Mouse (Mus musculus): ENCODE measurements at regions not wholly inside any gene's neighbourhood (a gene's known extent, or its start where the extent isn't known, plus 50 kb on each side); places are given as distances from the start of the nearest gene placed in this dataset.

DNA sequence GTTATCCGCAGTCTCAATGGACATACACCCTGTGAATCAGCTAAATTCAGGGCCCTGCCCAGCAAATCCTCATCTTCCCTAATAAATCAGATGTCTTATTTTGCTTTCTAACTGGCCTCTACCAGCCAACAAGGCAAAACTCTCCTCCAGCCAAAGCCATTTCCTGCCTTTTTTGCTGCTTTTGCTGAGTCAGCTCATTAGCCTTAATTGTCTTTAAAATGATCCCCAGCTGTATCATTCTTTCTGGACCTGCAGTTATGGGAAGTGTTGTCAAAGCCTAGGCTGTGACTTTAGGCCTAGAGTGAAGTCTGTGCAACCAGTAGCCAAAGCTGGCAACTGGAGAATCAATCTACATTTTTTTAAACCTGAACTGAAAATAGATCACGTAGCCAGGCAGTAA is 81.4 kb downstream of the Mtpn start:
- 85% methylated on average over 2 of the region's 2 CpGs for WGBS
- H3K4me1 ChIP-seq, result no peaks in the 10 kb centered on the region
- no peak overlapping the region for H3K27ac ChIP-seq
- H3K4me3 ChIP-seq (replicated peaks), result no peak overlapping the region
- H3K9me3 ChIP-seq, result no peaks in the 10 kb centered on the region
- H3K27me3 ChIP-seq (replicated peaks), result no peaks in the 10 kb centered on the region
- H3K4me2 ChIP-seq, result no peak overlapping the region
- H3K9ac ChIP-seq, result no peak overlapping the region
- no peaks in the 10 kb centered on the region for H3K36me3 ChIP-seq
- ATAC-seq (ENCODE audit: insufficient read depth, low FRiP score, low read depth), result no peak

DNA sequence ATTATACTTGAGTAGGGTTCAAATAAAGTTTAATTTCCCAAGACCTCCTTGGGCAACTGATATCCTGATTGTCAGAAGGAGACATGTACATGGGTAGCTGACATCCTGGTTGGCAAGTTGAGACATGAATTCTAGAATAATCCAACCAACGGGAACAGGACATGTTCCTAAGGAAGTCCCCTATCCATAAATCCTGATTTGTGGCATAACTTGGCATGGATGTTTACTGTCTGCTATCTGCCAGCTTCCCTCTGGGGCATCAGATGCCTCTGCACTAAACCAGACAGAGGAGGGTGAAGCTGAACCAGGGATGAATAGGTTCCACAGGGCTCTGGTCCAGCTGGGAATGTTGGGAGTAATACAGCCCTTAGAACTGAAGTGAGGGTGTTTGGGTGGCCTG is 94.7 kb downstream of the Mtpn start:
- no peak for ATAC-seq (ENCODE audit: insufficient read depth, low FRiP score, low read depth)

DNA sequence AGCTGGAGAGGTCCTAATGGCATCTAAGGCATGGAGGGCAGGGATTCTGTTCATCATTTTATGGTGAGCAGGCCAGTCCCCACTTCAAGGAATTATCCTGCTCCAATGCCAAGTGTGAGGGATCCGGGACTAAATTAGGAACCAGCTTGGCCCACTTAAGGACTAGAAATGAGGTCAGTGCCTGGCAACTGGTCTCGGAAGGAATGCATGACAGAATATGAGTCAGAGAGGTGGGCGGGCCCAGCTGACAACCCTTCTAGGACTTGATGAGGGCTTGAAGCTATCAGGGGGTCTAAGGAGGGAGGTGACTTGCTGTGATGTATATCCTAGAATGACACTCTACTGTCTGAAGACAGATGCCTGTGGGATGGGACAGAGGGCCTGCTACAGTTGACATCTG is 100.4 kb upstream of the Fam180a start:
- no peak overlapping the region for H3K27ac ChIP-seq
- H3K9ac ChIP-seq, result no peak overlapping the region
- no peaks in the 10 kb centered on the region for H3K27me3 ChIP-seq (replicated peaks)
- no peak for ATAC-seq (ENCODE audit: insufficient read depth, low FRiP score, low read depth)
- no peaks in the 10 kb centered on the region for H3K36me3 ChIP-seq
- 70% methylated on average over 3 of the region's 3 CpGs for WGBS
- H3K9me3 ChIP-seq, result no peaks in the 10 kb centered on the region
- H3K4me3 ChIP-seq (replicated peaks), result no peak overlapping the region
- H3K4me1 ChIP-seq, result no peaks in the 10 kb centered on the region
- H3K4me2 ChIP-seq, result no peak overlapping the region

More for the DNA sequence above, 94.7 kb downstream of the Mtpn start:
- Histone ChIP-seq H3K9ac (no peak overlapping the region), H3K9me3 (no peaks in the 10 kb centered on the region), H3K4me3 (replicated peaks) (no peak overlapping the region), H3K4me2 (no peak overlapping the region), H3K4me1 (no peaks in the 10 kb centered on the region), H3K36me3 (no peaks in the 10 kb centered on the region), H3K27me3 (replicated peaks) (no peaks in the 10 kb centered on the region), H3K27ac (no peak overlapping the region)
- WGBS, result 82% methylated on average over 1 of the region's 1 CpGs

DNA sequence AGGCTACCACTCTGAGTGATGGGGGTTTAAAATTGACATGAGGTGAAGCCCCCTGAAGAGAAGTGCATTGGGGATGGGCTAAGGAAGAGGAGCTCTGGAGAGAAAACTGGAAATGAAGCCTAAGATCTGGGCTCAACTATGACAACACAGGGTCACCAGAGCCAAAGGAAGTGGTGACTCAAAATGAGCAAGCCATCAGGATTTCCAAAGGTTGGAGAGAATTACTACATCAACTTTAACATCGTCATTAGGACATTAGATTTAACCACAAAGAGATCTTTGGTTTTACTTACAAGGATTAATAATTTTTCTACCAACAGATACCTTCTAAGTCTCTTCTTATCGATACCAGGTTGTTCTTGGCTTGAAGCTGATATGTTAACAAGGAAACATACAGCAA is 98.6 kb upstream of the Fam180a start:
- H3K4me1 ChIP-seq, result no peaks in the 10 kb centered on the region
- WGBS, result 79% methylated on average over 2 of the region's 2 CpGs
- ATAC-seq (ENCODE audit: insufficient read depth, low FRiP score, low read depth), result no peak

DNA sequence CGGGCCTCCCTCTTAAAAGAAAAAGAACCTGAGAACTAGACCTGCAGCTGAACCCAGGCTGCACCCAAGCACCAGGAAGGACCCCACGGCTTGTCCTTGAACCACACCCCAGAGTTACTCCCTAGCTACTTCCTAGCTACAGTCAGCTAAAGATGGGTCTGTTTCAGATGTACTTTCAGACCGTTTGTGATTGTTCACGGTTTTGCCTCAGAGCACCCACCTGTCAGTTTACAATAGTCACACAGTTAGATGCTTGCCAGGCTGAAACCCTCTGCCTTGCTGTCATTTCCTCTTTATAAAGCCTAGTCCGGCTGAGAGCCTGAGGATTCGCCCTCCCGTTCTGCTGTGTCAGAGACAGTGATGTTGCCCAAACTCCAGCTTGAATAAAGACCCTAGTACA is 95.0 kb upstream of the Fam180a start:
- Histone ChIP-seq H3K36me3 (no peaks in the 10 kb centered on the region), H3K4me2 (no peak overlapping the region), H3K9ac (no peak overlapping the region), H3K27me3 (replicated peaks) (no peaks in the 10 kb centered on the region), H3K9me3 (no peaks in the 10 kb centered on the region), H3K4me1 (no peaks in the 10 kb centered on the region), H3K4me3 (replicated peaks) (no peak overlapping the region), H3K27ac (no peak overlapping the region)
- 78% methylated on average over 7 of the region's 7 CpGs for WGBS
- no peak for ATAC-seq (ENCODE audit: insufficient read depth, low FRiP score, low read depth)

More for the DNA sequence above, 98.6 kb upstream of the Fam180a start:
- H3K4me3 ChIP-seq (replicated peaks), result no peak overlapping the region
- H3K36me3 ChIP-seq, result no peaks in the 10 kb centered on the region
- no peak overlapping the region for H3K9ac ChIP-seq
- no peaks in the 10 kb centered on the region for H3K9me3 ChIP-seq
- no peak overlapping the region for H3K27ac ChIP-seq
- H3K27me3 ChIP-seq (replicated peaks), result no peaks in the 10 kb centered on the region
- H3K4me2 ChIP-seq, result no peak overlapping the region

DNA sequence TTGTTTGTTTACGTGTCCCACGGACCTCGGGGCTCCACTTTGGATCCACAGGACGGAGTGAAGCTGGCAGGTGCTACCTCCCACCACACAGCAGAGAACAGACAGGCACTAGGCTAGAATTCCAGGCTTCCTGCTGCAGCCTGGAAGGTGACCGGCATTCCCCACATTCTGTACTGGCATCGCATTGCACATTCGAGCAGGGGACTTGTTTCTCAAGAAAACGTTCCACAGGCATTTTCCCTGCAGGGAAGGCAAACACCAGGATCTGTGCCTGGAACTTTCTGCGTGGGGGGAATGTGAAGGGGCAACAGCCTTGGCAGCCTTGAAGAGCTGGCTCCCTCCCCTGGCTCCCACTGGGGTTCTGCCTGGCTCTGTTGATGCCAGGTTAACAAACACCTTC is 79.1 kb upstream of the Fam180a start:
- ATAC-seq (ENCODE audit: insufficient read depth, low FRiP score, low read depth), result no peak; the same call in 1 of the 2 replicates
- Histone ChIP-seq H3K4me1 (no peaks in the 10 kb centered on the region), H3K4me2 (no peak overlapping the region), H3K27me3 (replicated peaks) (no peaks in the 10 kb centered on the region), H3K36me3 (no peaks in the 10 kb centered on the region), H3K9ac (no peak overlapping the region), H3K27ac (no peak overlapping the region), H3K9me3 (no peaks in the 10 kb centered on the region), H3K4me3 (replicated peaks) (no peak overlapping the region)
- WGBS, result 32% methylated on average over 9 of the region's 9 CpGs

DNA sequence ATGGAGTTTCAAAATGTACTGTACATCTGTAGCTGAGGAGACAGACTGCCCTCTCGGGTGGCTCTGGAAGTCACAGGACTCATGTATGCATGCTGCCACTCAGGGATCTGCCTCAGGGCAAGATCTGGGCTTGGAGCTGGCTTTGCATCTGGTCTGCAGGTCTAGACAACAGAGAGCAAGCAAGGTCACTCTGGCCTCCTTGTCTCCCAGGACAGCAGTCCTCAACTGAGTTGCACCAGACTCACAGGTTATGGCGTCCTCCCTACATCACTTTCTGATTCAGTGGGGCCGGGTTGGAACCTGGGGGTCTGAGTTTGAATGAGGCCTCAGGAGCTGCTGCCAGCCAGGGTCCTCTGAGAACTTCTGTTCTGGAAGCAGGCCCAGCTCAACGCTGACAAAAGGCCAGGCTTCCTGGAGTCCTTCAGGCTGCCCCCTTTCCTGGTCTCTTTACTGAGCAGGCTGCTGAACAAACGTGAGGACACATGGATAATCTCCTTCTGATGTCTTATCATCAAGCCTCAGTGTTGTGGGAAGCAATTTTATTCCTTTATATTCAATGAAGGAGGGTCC is 77.5 kb upstream of the Fam180a start:
- H3K36me3 ChIP-seq, result no peaks in the 10 kb centered on the region

DNA sequence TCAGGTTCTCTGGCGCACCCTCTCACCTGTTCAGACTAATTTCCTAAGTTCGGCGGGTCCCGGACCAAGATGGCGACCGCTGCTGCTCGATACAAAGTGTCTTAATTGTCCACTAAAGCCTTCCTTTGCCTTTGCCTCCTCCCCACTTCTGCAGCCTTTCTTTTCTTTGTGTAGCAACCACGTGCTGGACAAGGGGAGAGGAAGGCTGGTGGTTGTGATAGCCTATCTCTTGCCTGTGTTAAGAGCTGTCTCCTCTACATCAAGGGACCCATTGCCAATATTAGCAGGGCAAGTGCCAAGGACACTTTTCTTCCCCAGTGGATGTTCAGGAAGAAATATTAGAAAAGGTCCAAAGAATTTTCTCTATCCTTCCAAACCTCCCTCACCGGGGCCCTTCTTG is 69.8 kb upstream of the Fam180a start:
- Histone ChIP-seq H3K4me3 (replicated peaks) (no peak overlapping the region), H3K4me1 (no peaks in the 10 kb centered on the region), H3K9me3 (no peaks in the 10 kb centered on the region), H3K27ac (no peak overlapping the region), H3K9ac (no peak overlapping the region), H3K4me2 (no peak overlapping the region), H3K27me3 (replicated peaks) (no peaks in the 10 kb centered on the region), H3K36me3 (no peaks in the 10 kb centered on the region)
- 92% methylated on average over 7 of the region's 9 CpGs for WGBS
- ATAC-seq (ENCODE audit: insufficient read depth, low FRiP score, low read depth), result no peak

More for the DNA sequence above, 77.5 kb upstream of the Fam180a start:
- Histone ChIP-seq H3K4me3 (replicated peaks) (no peak overlapping the region), H3K4me2 (no peak overlapping the region), H3K9ac (no peak overlapping the region), H3K27me3 (replicated peaks) (no peaks in the 10 kb centered on the region), H3K4me1 (no peaks in the 10 kb centered on the region), H3K9me3 (no peaks in the 10 kb centered on the region), H3K27ac (no peak overlapping the region)
- WGBS, result 64% methylated on average over 5 of the region's 5 CpGs
- ATAC-seq (ENCODE audit: insufficient read depth, low FRiP score, low read depth), result no peak

DNA sequence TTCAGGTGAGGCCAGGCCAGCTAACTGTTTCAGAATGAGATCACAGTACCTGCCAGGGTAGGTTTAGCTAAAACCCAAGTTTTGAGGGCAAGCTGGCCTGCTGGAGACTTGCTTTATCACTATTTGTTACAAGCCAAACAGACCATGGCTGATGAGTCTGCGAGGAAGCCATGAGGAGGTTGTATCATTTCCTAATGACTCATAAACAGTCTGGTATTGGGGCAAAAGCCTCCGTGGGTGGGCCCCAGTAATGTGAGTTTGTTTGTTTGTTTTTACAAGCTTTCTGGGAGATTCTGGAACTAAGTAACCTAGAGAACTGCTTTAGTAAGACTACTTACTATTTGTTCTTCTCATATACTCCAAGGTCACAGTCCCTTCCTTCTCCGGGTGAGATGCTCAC is 62.9 kb upstream of the Fam180a start:
- H3K9me3 ChIP-seq, result no peaks in the 10 kb centered on the region
- no peaks in the 10 kb centered on the region for H3K27me3 ChIP-seq (replicated peaks)
- 63% methylated on average over 3 of the region's 3 CpGs for WGBS
- no peak for ATAC-seq (ENCODE audit: insufficient read depth, low FRiP score, low read depth)
- H3K36me3 ChIP-seq, result no peaks in the 10 kb centered on the region
- no peak overlapping the region for H3K27ac ChIP-seq
- H3K9ac ChIP-seq, result no peak overlapping the region
- H3K4me2 ChIP-seq, result no peak overlapping the region
- H3K4me3 ChIP-seq (replicated peaks), result no peak overlapping the region
- no peaks in the 10 kb centered on the region for H3K4me1 ChIP-seq

DNA sequence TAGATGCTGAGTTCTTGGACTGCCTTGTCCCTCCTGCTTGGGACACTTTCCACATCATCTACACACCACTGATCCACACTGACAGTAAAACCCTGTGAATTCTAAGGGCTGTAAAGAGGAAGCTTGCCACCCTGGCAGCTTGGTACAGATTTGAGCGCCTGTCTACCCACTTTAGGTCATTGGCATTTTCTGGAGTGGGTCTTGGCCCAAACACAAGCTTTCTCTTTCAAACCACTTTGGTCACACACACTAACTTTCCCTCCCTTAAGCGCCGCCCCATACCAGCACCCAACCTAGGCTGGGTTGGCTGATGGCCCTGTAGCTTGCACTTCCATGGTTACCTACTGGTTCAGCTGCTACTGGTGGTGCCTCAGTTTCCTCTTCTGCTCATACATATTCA is 55.6 kb upstream of the Fam180a start:
- no peaks in the 10 kb centered on the region for H3K27me3 ChIP-seq (replicated peaks)
- no peak overlapping the region for H3K9ac ChIP-seq
- peaks cover 11% of the 10 kb centered on the region for H3K4me1 ChIP-seq
- no peaks in the 10 kb centered on the region for H3K36me3 ChIP-seq
- 89% methylated on average over 3 of the region's 3 CpGs for WGBS
- ATAC-seq (ENCODE audit: insufficient read depth, low FRiP score, low read depth), result no peak
- H3K9me3 ChIP-seq, result no peaks in the 10 kb centered on the region
- H3K4me2 ChIP-seq, result no peak overlapping the region
- no peak overlapping the region for H3K4me3 ChIP-seq (replicated peaks)
- H3K27ac ChIP-seq, result no peak overlapping the region

DNA sequence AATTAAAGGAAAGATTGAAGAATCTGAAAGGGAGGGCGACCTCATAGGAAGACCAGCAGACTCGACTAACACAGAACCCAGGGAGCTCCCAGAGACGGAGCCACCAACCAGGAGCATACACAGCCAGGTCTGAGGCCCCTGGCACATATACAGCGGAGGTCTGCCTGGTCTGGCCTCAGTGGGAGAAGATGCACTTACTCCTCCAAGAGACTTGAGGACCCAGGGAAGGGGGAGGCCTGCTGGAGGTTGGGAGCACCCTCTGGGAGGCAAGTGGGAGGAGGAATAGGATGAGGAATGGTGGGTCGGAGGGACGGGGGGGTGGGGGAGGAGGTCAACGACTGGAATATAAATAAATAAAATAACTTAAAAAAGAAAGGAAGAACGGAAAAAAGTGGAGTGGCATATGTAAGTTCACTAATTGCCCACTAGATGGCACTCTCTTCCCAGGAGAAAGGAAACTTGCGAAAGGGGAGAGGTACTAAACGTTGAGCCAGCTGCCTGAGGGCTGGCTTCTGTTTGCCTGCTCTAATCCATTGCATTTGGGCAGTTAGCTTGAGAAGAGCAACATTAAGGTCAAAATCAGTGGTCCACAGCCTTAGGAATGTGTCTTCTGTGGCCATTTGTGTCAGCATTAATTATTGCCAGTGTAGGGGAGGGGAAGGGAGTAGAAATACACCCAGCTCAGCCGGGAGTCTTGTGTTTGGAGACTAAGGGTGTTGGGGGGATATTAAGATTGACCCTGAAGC is 55.0 kb upstream of the Fam180a start:
- Histone ChIP-seq H3K27me3 (replicated peaks) (no peaks in the 10 kb centered on the region), H3K4me1 (peaks cover 11% of the 10 kb centered on the region), H3K9ac (no peak overlapping the region; the same call in 1 of the 2 replicates), H3K4me2 (peak overlapping the region; percentile 48), H3K27ac (no peak overlapping the region), H3K9me3 (no peaks in the 10 kb centered on the region), H3K4me3 (replicated peaks) (peak overlapping the region; percentile 26; the same call in 1 of the 2 replicates), H3K36me3 (no peaks in the 10 kb centered on the region)
- ATAC-seq (ENCODE audit: insufficient read depth, low FRiP score, low read depth), result peak; percentile 53; the same call in 1 of the 2 replicates
- WGBS, result 21% methylated on average over 11 of the region's 11 CpGs

DNA sequence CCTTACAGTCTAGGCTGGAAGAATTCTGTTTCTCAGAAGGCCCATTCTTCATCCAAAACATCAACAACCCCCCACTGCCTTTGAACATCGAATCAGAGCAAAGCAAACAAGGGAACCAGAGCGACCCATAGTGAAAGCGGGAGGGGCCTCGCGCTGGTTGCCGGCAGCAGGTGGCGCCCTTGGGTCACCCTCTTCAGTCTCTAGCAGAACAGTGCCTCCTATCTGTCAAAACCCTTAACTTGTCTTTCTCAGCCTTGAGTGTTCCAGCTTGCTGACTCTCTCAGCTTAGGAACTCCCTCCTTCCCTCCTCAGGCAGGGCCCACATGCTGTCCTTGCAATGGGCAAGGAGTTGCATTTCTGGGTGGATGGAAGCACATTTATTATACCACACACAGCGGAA is 53.9 kb upstream of the Fam180a start:
- H3K9ac ChIP-seq, result no peak overlapping the region
- no peaks in the 10 kb centered on the region for H3K27me3 ChIP-seq (replicated peaks)
- H3K9me3 ChIP-seq, result no peaks in the 10 kb centered on the region
- no peak overlapping the region for H3K27ac ChIP-seq
- peaks cover 11% of the 10 kb centered on the region for H3K4me1 ChIP-seq
- 15% methylated on average over 8 of the region's 8 CpGs for WGBS
- no peaks in the 10 kb centered on the region for H3K36me3 ChIP-seq
- H3K4me2 ChIP-seq, result no peak overlapping the region; the same call in 1 of the 2 replicates
- no peak for ATAC-seq (ENCODE audit: insufficient read depth, low FRiP score, low read depth)
- no peak overlapping the region for H3K4me3 ChIP-seq (replicated peaks)
